Mouse (Mus musculus) kidney, adult 2 months (tissue): Measurements from ENCODE around the gene Ctbp2. TPM values are rescaled to one million over a fixed set of nuclear protein-coding genes. Genes with fewer than 3 reads are reported as not detected.
A peak's percentile ranks its signal among the peaks of the same experiment; 100 is the strongest.

Experiments
- DNase-seq: peaks from one replicate; pipeline ENCODE4 v3.0.0; 2021
- H3K27ac ChIP-seq: fragments of 200-500 bp; 2 replicates; pipeline ENCODE4 v1.5.1; 2012; ENCODE audit warnings: low read depth, low read length, control low read depth, inconsistent platforms; ENCODE audit not compliant: insufficient read depth
- H3K27me3 ChIP-seq: fragments of 200-500 bp; replicated peaks from 2 replicates; pipeline ENCODE4 v1.6.1; 2012; ENCODE audit warnings: mild to moderate bottlenecking, moderate library complexity, low read length, inconsistent platforms; ENCODE audit not compliant: control insufficient read depth, insufficient read depth
- H3K36me3 ChIP-seq: fragments of 200-500 bp; 2 replicates; pipeline ENCODE4 v1.6.1; 2012; ENCODE audit warnings: mild to moderate bottlenecking, moderate library complexity, low read length, inconsistent platforms; ENCODE audit not compliant: control insufficient read depth, insufficient read depth
- H3K4me1 ChIP-seq: fragments of 200-500 bp; 2 replicates; pipeline ENCODE4 v1.6.1; 2011; ENCODE audit warnings: low read length; ENCODE audit not compliant: control insufficient read depth, insufficient read depth
- H3K4me3 ChIP-seq: fragments of 200-500 bp; 2 replicates; pipeline ENCODE4 v1.5.1; 2011; ENCODE audit warnings: mild to moderate bottlenecking, low read depth, low read length, control low read depth; ENCODE audit not compliant: insufficient read depth
- CTCF ChIP-seq: fragments of 200-500 bp; conservative IDR thresholded peaks from 2 replicates; pipeline ENCODE4 v1.5.1; 2011; ENCODE audit warnings: low read depth, mild to moderate bottlenecking, control low read depth, low read length, moderate library complexity, mixed read lengths; ENCODE audit not compliant: insufficient read depth, insufficient read length
- POLR2A ChIP-seq: fragments of 200-500 bp; IDR thresholded peaks from one replicate; pipeline ENCODE4 v1.6.1; 2011; ENCODE audit warnings: low read depth, low read length, control low read depth
- WGBS: fragments of 180-500 bp; shearing (Covaris S2); methylation state at CpG from one replicate; pipeline ENCODE4 v1.1.7; 2018; 5-methylcytosine and 5-hydroxymethylcytosine counted together
- polyA plus RNA-seq: library from polyadenylated mRNA; depleted of rRNA; stranded (reverse); fragments of >200 nt; gene quantifications from 2 replicates; pipeline ENCODE4 v1.2.3, GENCODE M21; 2012

Gene Ctbp2
- polyA plus RNA-seq, 1 experiment: 48.6 TPM

DNA sequence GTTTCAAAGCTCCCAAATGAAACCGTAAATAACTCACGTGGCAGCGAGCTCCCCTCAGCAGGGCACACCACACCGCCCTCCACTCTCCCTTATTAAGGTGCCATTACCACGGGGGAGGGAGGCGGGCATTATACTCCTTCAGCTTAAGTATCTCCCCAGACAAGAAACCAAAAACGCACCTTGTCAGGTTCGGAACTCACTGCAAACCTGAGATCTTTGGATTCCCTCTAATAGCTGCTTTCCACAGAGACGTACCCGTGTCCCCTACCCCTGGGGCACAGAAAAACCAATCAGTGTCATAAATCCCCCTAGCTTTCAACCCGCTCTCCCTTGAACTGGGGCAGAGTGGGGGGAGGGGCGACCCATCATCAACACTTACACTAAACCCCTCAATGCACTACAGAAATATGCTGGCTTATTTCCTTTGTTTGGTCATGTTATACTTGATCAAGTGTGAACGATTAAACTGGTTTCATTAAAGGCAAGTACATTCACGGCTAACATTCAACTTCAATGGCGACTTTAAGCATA is 3.9 kb downstream of the Ctbp2 start:
- H3K36me3 ChIP-seq: no peaks in the 10 kb centered on the region
- peaks cover 20% of the 10 kb centered on the region; the same call in 1 of the 2 replicates for H3K4me1 ChIP-seq
- no peaks in the 10 kb centered on the region for H3K27me3 ChIP-seq
- DNase-seq: no peak
- no peak overlapping the region for H3K4me3 ChIP-seq
- no peak for TF ChIP-seq POLR2A
- TF ChIP-seq CTCF: no peak
- peak overlapping the region; percentile 1; the same call in 1 of the 2 replicates for H3K27ac ChIP-seq
- 34% methylated on average over 15 of the region's 15 CpGs for WGBS

- Histone ChIP-seq H3K27ac (no peak overlapping the region), H3K4me3 (no peak overlapping the region), H3K4me1 (peaks cover 43% of the 10 kb centered on the region), H3K36me3 (no peaks in the 10 kb centered on the region), H3K27me3 (no peaks in the 10 kb centered on the region)
- no peak for DNase-seq
- 54% methylated on average over 2 of the region's 2 CpGs for WGBS
- no peak for TF ChIP-seq POLR2A
- TF ChIP-seq CTCF: no peak
Observed at GRCm38 (mm10) chr7:133117815-133118214, 6.3 kb downstream of the Ctbp2 start.

DNA sequence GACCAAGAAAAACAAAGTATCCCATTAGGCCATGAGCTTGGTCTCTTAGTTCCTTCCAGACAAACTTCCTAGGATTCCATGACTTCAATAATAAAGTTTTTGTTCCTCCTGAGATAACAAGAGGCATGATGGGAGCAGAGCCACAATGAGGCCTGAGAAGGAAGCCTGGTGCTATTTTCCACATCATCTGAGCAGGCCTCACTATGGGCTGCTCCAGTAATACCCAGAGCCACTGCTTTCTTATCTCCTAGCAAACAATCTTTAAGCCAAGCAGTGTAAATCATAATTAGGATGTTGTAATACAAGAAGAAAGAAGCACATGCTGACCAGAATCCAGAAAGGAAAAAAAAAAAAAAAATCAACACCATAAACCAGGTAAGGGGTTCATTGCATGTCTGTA is 7.6 kb downstream of the Ctbp2 start:
- TF ChIP-seq POLR2A (no peak), CTCF (no peak)
- DNase-seq: no peak
- Histone ChIP-seq H3K27ac (no peak overlapping the region), H3K4me1 (peaks cover 56% of the 10 kb centered on the region), H3K4me3 (no peak overlapping the region), H3K27me3 (no peaks in the 10 kb centered on the region), H3K36me3 (no peaks in the 10 kb centered on the region)

GRCm38 (mm10) chr7:133115886-133116285 is 8.3 kb downstream of the Ctbp2 start:
- TF ChIP-seq POLR2A (no peak), CTCF (no peak)
- peak overlapping the region; percentile 85 for H3K27ac ChIP-seq
- H3K27me3 ChIP-seq: no peaks in the 10 kb centered on the region
- WGBS: 10% methylated on average over 15 of the region's 15 CpGs
- peak; percentile 82 for DNase-seq
- H3K36me3 ChIP-seq: no peaks in the 10 kb centered on the region
- peak overlapping the region; percentile 24 for H3K4me3 ChIP-seq
- peaks cover 58% of the 10 kb centered on the region for H3K4me1 ChIP-seq

GRCm38 (mm10) chr7:133114847-133115470 is 9.2 kb downstream of the Ctbp2 start:
- peak; percentile 64 for DNase-seq
- H3K27ac ChIP-seq: peak overlapping the region; percentile 19; the same call in 1 of the 2 replicates
- WGBS: 23% methylated on average over 20 of the region's 20 CpGs
- H3K27me3 ChIP-seq: no peaks in the 10 kb centered on the region
- peaks cover 57% of the 10 kb centered on the region for H3K4me1 ChIP-seq
- H3K4me3 ChIP-seq: no peak overlapping the region
- no peaks in the 10 kb centered on the region for H3K36me3 ChIP-seq
- TF ChIP-seq POLR2A: no peak
- TF ChIP-seq CTCF: no peak

DNA sequence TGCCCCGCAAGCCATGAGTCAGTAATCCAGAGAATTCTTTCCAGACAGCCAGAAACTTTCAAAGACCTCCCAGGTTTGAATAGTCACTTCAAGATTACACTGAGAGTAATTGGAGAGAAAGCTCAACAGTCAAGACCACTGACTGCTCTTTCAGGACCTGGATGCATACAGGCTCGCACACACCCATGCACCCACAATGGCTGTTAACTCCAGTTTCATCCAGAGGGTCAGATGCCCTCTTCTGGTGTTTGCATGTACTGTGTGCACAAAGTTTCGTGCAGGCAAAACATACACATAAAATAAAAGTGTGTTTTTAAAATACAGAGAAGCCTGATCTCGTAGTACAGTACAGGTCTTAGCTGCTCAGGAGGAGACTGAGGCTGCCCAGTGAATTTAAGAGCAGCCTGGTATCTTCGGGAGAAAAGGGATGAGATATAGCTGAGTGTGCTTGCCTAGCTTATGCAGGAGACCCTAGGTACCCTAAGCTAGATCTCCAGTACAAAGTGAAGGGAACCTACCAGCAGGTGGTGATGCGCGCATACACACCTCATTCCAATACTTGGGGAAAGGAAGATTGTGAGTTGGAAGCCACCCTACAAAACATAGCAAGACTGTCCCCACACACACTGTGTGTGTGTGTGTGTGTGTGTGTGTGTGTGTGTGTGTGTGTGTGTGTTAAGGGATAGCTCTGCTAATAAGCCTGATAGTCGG is 10.8 kb downstream of the Ctbp2 start:
- 67% methylated on average over 8 of the region's 8 CpGs for WGBS
- H3K27me3 ChIP-seq: no peaks in the 10 kb centered on the region
- H3K27ac ChIP-seq: peak overlapping the region; percentile 85
- peaks cover 67% of the 10 kb centered on the region for H3K4me1 ChIP-seq
- no peak overlapping the region for H3K4me3 ChIP-seq
- H3K36me3 ChIP-seq: no peaks in the 10 kb centered on the region
- TF ChIP-seq POLR2A: no peak
- no peak for TF ChIP-seq CTCF
- DNase-seq: no peak

- Histone ChIP-seq H3K27ac (peak overlapping the region; percentile 85), H3K36me3 (no peaks in the 10 kb centered on the region), H3K4me3 (no peak overlapping the region), H3K4me1 (peaks cover 66% of the 10 kb centered on the region), H3K27me3 (no peaks in the 10 kb centered on the region)
- TF ChIP-seq POLR2A (no peak), CTCF (no peak)
- DNase-seq: peak; percentile 91
- 19% methylated on average over 6 of the region's 6 CpGs for WGBS
Observed at GRCm38 (mm10) chr7:133112351-133112831, 11.8 kb downstream of the Ctbp2 start.
